Mouse (Mus musculus) gastrocnemius, adult 18-20 months (tissue): ENCODE results near the gene Drc1. TPM values are rescaled to one million over a fixed set of nuclear protein-coding genes. Genes with fewer than 3 reads are reported as not detected.

Source experiments
- DNase-seq: peaks from one replicate; pipeline ENCODE4 v3.0.0; 2021; ENCODE audit warnings: low spot score
- total RNA-seq, 2 experiments: library from RNA; stranded (reverse); gene quantifications; 2 replicates each; pipeline ENCODE4 v1.2.3; 2021

Drc1 gene
- total RNA-seq, 2 experiments from 2014 or later = not detected

DNA sequence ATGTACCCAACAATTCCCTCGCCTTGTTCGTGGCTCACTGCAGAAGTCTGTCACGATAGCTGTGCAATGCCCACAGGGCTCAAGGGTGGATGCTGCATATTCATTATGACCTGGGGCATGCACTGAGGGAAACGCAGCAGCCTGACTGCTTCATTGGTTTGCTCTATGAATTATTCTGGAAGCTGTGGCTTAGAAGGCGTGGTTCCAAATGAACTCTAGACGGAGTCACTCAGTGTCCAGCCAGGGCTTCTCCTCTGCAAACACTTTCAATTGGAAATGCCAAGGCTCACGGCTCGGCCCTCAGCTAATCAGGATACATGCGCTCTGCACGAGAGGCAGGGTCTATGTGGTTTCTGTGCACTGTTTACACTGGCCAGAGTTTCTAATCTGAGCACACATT is 130.3 kb downstream of the Drc1 start:
- no peak for DNase-seq

DNA sequence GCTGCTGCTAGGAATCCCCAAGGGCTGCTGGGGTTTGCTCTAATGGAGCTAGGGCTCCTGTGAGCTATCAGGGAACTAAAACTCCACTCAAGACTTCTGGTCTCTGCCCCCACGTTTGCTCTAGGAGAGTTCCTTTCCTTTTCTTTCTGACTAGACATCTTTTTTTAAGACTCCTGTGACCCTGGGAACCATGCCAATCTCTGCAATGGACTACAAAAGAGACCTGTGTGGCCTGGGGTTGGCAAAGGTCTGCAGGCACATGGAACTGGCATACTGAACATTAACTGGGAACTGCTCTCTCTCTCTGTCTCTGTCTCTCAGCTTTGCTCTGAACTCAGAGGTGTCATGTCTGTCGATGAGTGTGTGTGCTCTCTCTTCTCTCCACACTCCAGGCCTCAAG is 134.2 kb downstream of the Drc1 start:
- no peak for DNase-seq

DNA sequence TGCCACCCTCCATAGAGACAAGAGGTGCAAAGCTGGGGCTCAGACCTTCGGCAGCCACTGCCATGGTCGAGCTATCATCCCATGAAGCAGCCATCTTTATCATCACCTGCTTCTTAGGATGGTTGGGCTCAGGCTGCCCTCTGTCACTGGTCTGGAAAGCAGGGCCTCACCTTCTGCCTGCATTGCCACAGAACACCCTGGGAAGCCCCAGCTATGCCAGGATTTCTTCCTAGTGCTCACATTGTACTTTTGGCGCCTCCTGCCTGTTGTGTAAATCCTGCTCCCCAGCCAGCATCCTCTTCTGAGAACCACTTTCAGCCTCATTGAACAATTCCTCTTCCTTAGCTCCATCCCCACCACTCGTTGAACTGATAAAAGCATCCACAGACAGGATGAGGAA is 134.7 kb downstream of the Drc1 start:
- no peak for DNase-seq

Other genes with a start within 250 kb of the Drc1 start
- 1 to 10 TPM in 1 of 2 experiments, under 1 TPM in 1; 0.39 to 2.2 TPM for gene Tyms, start 207.8 kb upstream of the Drc1 start, total RNA-seq
- gene Garem2, start 176.2 kb upstream of the Drc1 start, total RNA-seq = not detected
- gene 3110082J24Rik, start 175.3 kb upstream of the Drc1 start, total RNA-seq = not detected
- gene Hadha, start 126.2 kb upstream of the Drc1 start, total RNA-seq = 100 to 1,000 TPM; 326 to 396 TPM
- 100 to 1,000 TPM; 403 to 518 TPM for gene Hadhb, start 126.1 kb upstream of the Drc1 start, total RNA-seq
- gene Adgrf3, start 75.7 kb upstream of the Drc1 start, total RNA-seq = not detected
- gene Selenoi, start 48.8 kb upstream of the Drc1 start, total RNA-seq = 1 to 10 TPM; 8.3 to 9.1 TPM
- gene Otof, start 180.5 kb downstream of the Drc1 start, total RNA-seq = under 1 TPM; 0.07 to 0.19 TPM
- not detected for gene 1700001C02Rik, start 184.7 kb downstream of the Drc1 start, total RNA-seq